Mouse (Mus musculus): ENCODE data around the gene Ube4b.

Ube4b gene

GRCm38 (mm10) chr4:149429592-149429991 is 3.0 kb upstream of the Ube4b start:
- DNase-seq, result no peak

- DNase-seq, result peak; percentile 42
Measured at GRCm38 (mm10) chr4:149425801-149426292, 702 bp downstream of the Ube4b start.

- no peak for DNase-seq
Measured at GRCm38 (mm10) chr4:149424755-149425154, 1.8 kb downstream of the Ube4b start.

GRCm38 (mm10) chr4:149417854-149418365 is 8.6 kb downstream of the Ube4b start:
- no peak for DNase-seq

GRCm38 (mm10) chr4:149416986-149417385 is 9.6 kb downstream of the Ube4b start:
- DNase-seq, result no peak

GRCm38 (mm10) chr4:149416417-149416816 is 10.1 kb downstream of the Ube4b start:
- DNase-seq, result no peak

GRCm38 (mm10) chr4:149415651-149416169 is 10.8 kb downstream of the Ube4b start:
- no peak for DNase-seq

- no peak for DNase-seq
Measured at GRCm38 (mm10) chr4:149414259-149414658, 12.3 kb downstream of the Ube4b start.

- no peak for DNase-seq
Measured at GRCm38 (mm10) chr4:149409759-149410158, 16.8 kb downstream of the Ube4b start.

- DNase-seq, result no peak
Measured at GRCm38 (mm10) chr4:149408331-149408730, 18.2 kb downstream of the Ube4b start.

GRCm38 (mm10) chr4:149407461-149407860 is 19.1 kb downstream of the Ube4b start:
- DNase-seq, result no peak

GRCm38 (mm10) chr4:149405713-149406443 is 20.7 kb downstream of the Ube4b start:
- no peak for DNase-seq

GRCm38 (mm10) chr4:149404640-149405465 is 21.7 kb downstream of the Ube4b start:
- DNase-seq, result peak; percentile 52

GRCm38 (mm10) chr4:149403037-149403436 is 23.5 kb downstream of the Ube4b start:
- DNase-seq, result no peak

GRCm38 (mm10) chr4:149401591-149401982 is 25.0 kb downstream of the Ube4b start:
- DNase-seq, result no peak

- no peak for DNase-seq
Measured at GRCm38 (mm10) chr4:149400878-149401590, 25.5 kb downstream of the Ube4b start.

- no peak for DNase-seq
Measured at GRCm38 (mm10) chr4:149399331-149399910, 27.1 kb downstream of the Ube4b start.

GRCm38 (mm10) chr4:149398181-149398735 is 28.3 kb downstream of the Ube4b start:
- DNase-seq, result no peak

GRCm38 (mm10) chr4:149396433-149397306 is 29.9 kb downstream of the Ube4b start:
- DNase-seq, result no peak

- DNase-seq, result no peak
Measured at GRCm38 (mm10) chr4:149395581-149395980, 31.0 kb downstream of the Ube4b start.

GRCm38 (mm10) chr4:149394292-149394691 is 32.3 kb downstream of the Ube4b start:
- DNase-seq, result no peak
